Mouse (Mus musculus) left cerebral cortex, postnatal 4 days (tissue): ENCODE data around the gene Prrc2a. TPM values are rescaled to one million over a fixed set of nuclear protein-coding genes. Genes with fewer than 3 reads are reported as not detected.

ENCODE experiments used
- DNase-seq: peaks from one replicate; pipeline ENCODE4 v3.0.0-alpha.2; 2022
- intact Hi-C: fragments of 180-260 bp; cut with DNase I; formaldehyde crosslinking; loops from one replicate; pipeline ENCODE4 v1.15.1; 2025
- total RNA-seq, 2 experiments: library from RNA; stranded (reverse); gene quantifications; 2 replicates each; pipeline ENCODE4 v1.2.3; 2021

The Prrc2a gene
- total RNA-seq, result 100 to 1,000 TPM; 311 to 315 TPM

- intact Hi-C loops, result loop anchor here (5.0 kb wide), 1 partner anchor 67 kb away; the partner anchor contains the start of gene Atp6v1g2
- peak; percentile 99 for DNase-seq
These were observed at the start of gene Prrc2a for GRCm38 (mm10) chr17:35164568-35165450. Gene Prrc2a (minus strand): TSS chr17:35164897.

GRCm38 (mm10) chr17:35213071-35213470 is 48.4 kb upstream of the Prrc2a start:
- no peak for DNase-seq
- intact Hi-C loops, result no loop called here

GRCm38 (mm10) chr17:35210593-35210992 is 45.9 kb upstream of the Prrc2a start:
- intact Hi-C loops, result no loop called here

GRCm38 (mm10) chr17:35209785-35210535 is 45.3 kb upstream of the Prrc2a start:
- intact Hi-C loops, result no loop called here
- no peak for DNase-seq

More at GRCm38 (mm10) chr17:35210593-35210992, 45.9 kb upstream of the Prrc2a start:
- DNase-seq, result no peak

- intact Hi-C loops, result no loop called here
- DNase-seq, result no peak
These were observed 40.7 kb upstream of the Prrc2a start for GRCm38 (mm10) chr17:35205380-35205769.

GRCm38 (mm10) chr17:35204494-35205379 is 40.0 kb upstream of the Prrc2a start, which contains the start of gene Lta:
Gene Lta (minus strand): TSS chr17:35205351.
- DNase-seq, result no peak
- intact Hi-C loops, result no loop called here

- DNase-seq, result no peak
- intact Hi-C loops, result no loop called here
These were observed 37.7 kb upstream of the Prrc2a start for GRCm38 (mm10) chr17:35202442-35202841.

- no peak for DNase-seq
- intact Hi-C loops, result no loop called here
These were observed 37.1 kb upstream of the Prrc2a start, which contains the start of gene Tnf for GRCm38 (mm10) chr17:35201787-35202186. Gene Tnf (minus strand): TSS chr17:35202007.

GRCm38 (mm10) chr17:35201128-35201527 is 36.4 kb upstream of the Prrc2a start:
- DNase-seq, result no peak
- intact Hi-C loops, result no loop called here

GRCm38 (mm10) chr17:35200398-35200797 is 35.7 kb upstream of the Prrc2a start:
- no peak for DNase-seq
- intact Hi-C loops, result no loop called here

GRCm38 (mm10) chr17:35198946-35199345 is 34.2 kb upstream of the Prrc2a start:
- DNase-seq, result no peak
- intact Hi-C loops, result no loop called here

- intact Hi-C loops, result no loop called here
- no peak for DNase-seq
These were observed 33.3 kb upstream of the Prrc2a start for GRCm38 (mm10) chr17:35198029-35198428.

GRCm38 (mm10) chr17:35197126-35197525 is 32.4 kb upstream of the Prrc2a start:
- intact Hi-C loops, result no loop called here

GRCm38 (mm10) chr17:35196321-35196641 is 31.6 kb upstream of the Prrc2a start:
- intact Hi-C loops, result no loop called here
- no peak for DNase-seq

More at GRCm38 (mm10) chr17:35197126-35197525, 32.4 kb upstream of the Prrc2a start:
- no peak for DNase-seq

GRCm38 (mm10) chr17:35195631-35196320 is 31.1 kb upstream of the Prrc2a start:
- peak; percentile 78 for DNase-seq
- intact Hi-C loops, result loop anchor here (2.0 kb wide), 1 partner anchor 29 kb away; no protein-coding TSS in a partner anchor

GRCm38 (mm10) chr17:35194844-35195630 is 30.3 kb upstream of the Prrc2a start:
- intact Hi-C loops, result loop anchor here (2.0 kb wide), 1 partner anchor 28 kb away; no protein-coding TSS in a partner anchor
- DNase-seq, result no peak

GRCm38 (mm10) chr17:35193881-35194843 is 29.5 kb upstream of the Prrc2a start, which contains the start of gene Ltb:
Gene Ltb (plus strand): TSS chr17:35194439.
- intact Hi-C loops, result loop anchor here (2.0 kb wide), 1 partner anchor 27 kb away; no protein-coding TSS in a partner anchor
- no peak for DNase-seq

- intact Hi-C loops, result no loop called here
These were observed 28.2 kb upstream of the Prrc2a start for GRCm38 (mm10) chr17:35192924-35193323.

More at GRCm38 (mm10) chr17:35192924-35193323, 28.2 kb upstream of the Prrc2a start:
- DNase-seq, result no peak
